Comparison of ENCODE assay signal across 8 mouse cellular contexts in genomic region chr10:80138553-80139438, GRCm38 (mm10). TPM values are rescaled to one million over a fixed set of nuclear protein-coding genes. Genes with fewer than 3 reads are reported as not detected.
DNase-seq lines count a peak whose midpoint lies in the region; ATAC-seq and TF ChIP-seq lines count a peak whose summit lies in the region.

Gene Atp5d (plus strand): TSS chr10:80138632.

- H3K9me3 ChIP-seq in embryonic facial prominence, embryonic 11.5 days (replicated peaks; ENCODE audit: control insufficient read depth, low read length): no peaks in the 10 kb centered on the region
- H3K9me3 ChIP-seq in midbrain, embryonic 11.5 days (ENCODE audit: control insufficient read depth, low read length): no peaks in the 10 kb centered on the region
- H3K9me3 ChIP-seq in stomach, embryonic 16.5 days (replicated peaks; ENCODE audit: control insufficient read depth, low read length): no peaks in the 10 kb centered on the region

- H3K4me3 ChIP-seq in embryonic facial prominence, embryonic 11.5 days (ENCODE audit: low read depth, low read length): peak within 1 kb of the TSS; percentile 76
- H3K4me3 ChIP-seq in heart, adult 2 months: peak within 1 kb of the TSS; percentile 65
- H3K4me3 ChIP-seq in midbrain, embryonic 11.5 days (ENCODE audit: low read depth, low read length): peak within 1 kb of the TSS; percentile 74
- peak within 1 kb of the TSS; percentile 67 for H3K4me3 ChIP-seq in stomach, embryonic 16.5 days (replicated peaks; ENCODE audit: low read length)

- peak within 1 kb of the TSS; percentile 98 for H3K4me2 ChIP-seq in embryonic facial prominence, embryonic 11.5 days (ENCODE audit: low read depth, low read length)
- H3K4me2 ChIP-seq in midbrain, embryonic 11.5 days: peak within 1 kb of the TSS; percentile 94
- H3K4me2 ChIP-seq in stomach, embryonic 16.5 days (ENCODE audit: low read depth, low read length): peak within 1 kb of the TSS; percentile 99

- TF ChIP-seq EP300 in heart, adult 2 months (IDR thresholded peaks at IDR 0.05; ENCODE audit: insufficient read depth, low read depth, low read length): no peak

- peak within 1 kb of the TSS; percentile 8; the same call in 1 of the 2 replicates for H3K27ac ChIP-seq in embryonic facial prominence, embryonic 11.5 days (replicated peaks; ENCODE audit: low read depth, low read length)
- H3K27ac ChIP-seq in heart, adult 2 months: no peak within 1 kb of the TSS
- H3K27ac ChIP-seq in midbrain, embryonic 11.5 days (ENCODE audit: low read depth, low read length): peak within 1 kb of the TSS; percentile 76
- H3K27ac ChIP-seq in stomach, embryonic 16.5 days (ENCODE audit: low read length): peak within 1 kb of the TSS; percentile 82

- DNase-seq in A20 (ENCODE audit: low read depth, low spot score): peak; percentile 35
- DNase-seq in adrenal gland, adult (ENCODE audit: inconsistent age in 2 of 2, low spot score in 1 of 2): peak; percentile 85 to 89
- DNase-seq in embryonic facial prominence, embryonic 11.5 days (ENCODE audit: low spot score): peak; percentile 65
- DNase-seq in heart, adult 2 months: peak; percentile 78 to 80
- peak; percentile 61 for DNase-seq in kidney, adult 11 months
- peak; percentile 66 for DNase-seq in left cerebral cortex, postnatal 4 days
- DNase-seq in midbrain, embryonic 11.5 days (ENCODE audit: low spot score, missing footprints): peak; percentile 97

- H3K79me2 ChIP-seq in heart, adult 2 months (replicated peaks; ENCODE audit: control insufficient read depth, insufficient read depth, low read length): peaks cover 3% of the 10 kb centered on the region; the same call in 1 of the 2 replicates

- intact Hi-C loops in heart, adult 2 months (cut with DNase I): no loop called here
- intact Hi-C loops in left cerebral cortex, postnatal 4 days (cut with DNase I): no loop called here

- H3K36me3 ChIP-seq in embryonic facial prominence, embryonic 11.5 days (replicated peaks; ENCODE audit: control insufficient read depth, insufficient read depth, low read depth, low read length): peaks cover 3% of the 10 kb centered on the region
- H3K36me3 ChIP-seq in heart, adult 2 months (ENCODE audit: control insufficient read depth, insufficient read depth, low read length): no peaks in the 10 kb centered on the region
- H3K36me3 ChIP-seq in midbrain, embryonic 11.5 days (ENCODE audit: control insufficient read depth, insufficient read depth, low read length): 0 out of 2 replicates have a peak, but pooled peaks cover 2% of the 10 kb centered on the region
- H3K36me3 ChIP-seq in stomach, embryonic 16.5 days (ENCODE audit: control insufficient read depth, insufficient read depth, low read length): 0 out of 2 replicates have a peak, but pooled peaks cover under 1% of the 10 kb centered on the region

- H3K27me3 ChIP-seq in embryonic facial prominence, embryonic 11.5 days (ENCODE audit: control insufficient read depth, insufficient read depth, low read length): peaks cover 19% of the 10 kb centered on the region
- H3K27me3 ChIP-seq in heart, adult 2 months (ENCODE audit: control insufficient read depth, insufficient read depth, low read length): no peaks in the 10 kb centered on the region; the same call in 1 of the 2 replicates
- H3K27me3 ChIP-seq in midbrain, embryonic 11.5 days (ENCODE audit: control insufficient read depth, insufficient read depth, low read length): peaks cover 21% of the 10 kb centered on the region
- H3K27me3 ChIP-seq in stomach, embryonic 16.5 days (ENCODE audit: control insufficient read depth, insufficient read depth, low read length): peaks cover 3% of the 10 kb centered on the region; the same call in 1 of the 2 replicates

- WGBS in embryonic facial prominence, embryonic 11.5 days: under 1% methylated on average over 86 of the region's 94 CpGs
- under 1% methylated on average over 89 of the region's 94 CpGs for WGBS in heart, adult 2 months
- under 1% methylated on average over 76 of the region's 94 CpGs for WGBS in midbrain, embryonic 11.5 days
- under 1% methylated on average over 85 of the region's 94 CpGs for WGBS in stomach, embryonic 16.5 days

- TF ChIP-seq CTCF in heart, adult 2 months (IDR thresholded peaks at IDR 0.05): no peak

- ATAC-seq in embryonic facial prominence, embryonic 11.5 days (replicated peaks; ENCODE audit: insufficient number of reproducible peaks, low FRiP score, low TSS enrichment, low read depth): no peak
- ATAC-seq in midbrain, embryonic 11.5 days (ENCODE audit: low FRiP score): peak; percentile 12; the same call in 1 of the 2 replicates
- ATAC-seq in stomach, embryonic 16.5 days (ENCODE audit: insufficient read depth, low FRiP score): peak; percentile 5

- no peak for TF ChIP-seq POLR2A in heart, adult 2 months (IDR thresholded peaks at IDR 0.05; ENCODE audit: insufficient read depth, low read depth, low read length)

- peak within 1 kb of the TSS; percentile 81 for H3K9ac ChIP-seq in embryonic facial prominence, embryonic 11.5 days (replicated peaks; ENCODE audit: low read length)
- peak within 1 kb of the TSS; percentile 74 for H3K9ac ChIP-seq in heart, adult 2 months (ENCODE audit: low read depth, low read length)
- peak within 1 kb of the TSS; percentile 87 for H3K9ac ChIP-seq in midbrain, embryonic 11.5 days (ENCODE audit: low read length)
- H3K9ac ChIP-seq in stomach, embryonic 16.5 days (ENCODE audit: low read length): peak within 1 kb of the TSS; percentile 86

- H3K4me1 ChIP-seq in embryonic facial prominence, embryonic 11.5 days (ENCODE audit: control insufficient read depth, insufficient read depth, low read length): peaks cover 14% of the 10 kb centered on the region
- peaks cover 7% of the 10 kb centered on the region for H3K4me1 ChIP-seq in heart, adult 2 months (ENCODE audit: control insufficient read depth, insufficient read depth, low read length)
- H3K4me1 ChIP-seq in midbrain, embryonic 11.5 days (ENCODE audit: control insufficient read depth, insufficient read depth, low read length): peaks cover 34% of the 10 kb centered on the region
- H3K4me1 ChIP-seq in stomach, embryonic 16.5 days (ENCODE audit: control insufficient read depth, insufficient read depth, low read length): peaks cover 31% of the 10 kb centered on the region

RNA-seq across cellular contexts. Expression of gene Atp5d, which starts in this region (rescaled TPM):
- 360 and 371 TPM in 2 replicates for polyA plus RNA-seq in embryonic facial prominence, embryonic 11.5 days (2014; fragmentation: Nextera tagmentation; extraction: Ambion mirVana)
- 1,000 to 10,000 TPM; 1,015 to 1,150 TPM for total RNA-seq in heart, adult 2 months (2021)
- polyA plus RNA-seq in heart, adult 2 months (2012; rRNA removed): 1,139 and 1,938 TPM in 2 replicates
- 100 to 1,000 TPM; 247 to 270 TPM for total RNA-seq in left cerebral cortex, postnatal 4 days (2021)
- polyA plus RNA-seq in midbrain, embryonic 11.5 days (2014; fragmentation: Nextera tagmentation; extraction: Ambion mirVana): 329 and 355 TPM in 2 replicates
- polyA plus RNA-seq in stomach, embryonic 16.5 days (2015; fragmentation: Nextera tagmentation; extraction: Ambion mirVana): 536 and 594 TPM in 2 replicates

Comparison
In these comparisons a context has a peak if more than half of its experiments do, and no peak if none do; other contexts are left out.
1. DNase-seq: peak in every context shown above with its lines; median percentile 97 in midbrain, embryonic 11.5 days; 87 in adrenal gland, adult; 79 in heart, adult 2 months; 66 in left cerebral cortex, postnatal 4 days; 65 in embryonic facial prominence, embryonic 11.5 days; 61 in kidney, adult 11 months; 35 in A20.